In the genomic region with DNA sequence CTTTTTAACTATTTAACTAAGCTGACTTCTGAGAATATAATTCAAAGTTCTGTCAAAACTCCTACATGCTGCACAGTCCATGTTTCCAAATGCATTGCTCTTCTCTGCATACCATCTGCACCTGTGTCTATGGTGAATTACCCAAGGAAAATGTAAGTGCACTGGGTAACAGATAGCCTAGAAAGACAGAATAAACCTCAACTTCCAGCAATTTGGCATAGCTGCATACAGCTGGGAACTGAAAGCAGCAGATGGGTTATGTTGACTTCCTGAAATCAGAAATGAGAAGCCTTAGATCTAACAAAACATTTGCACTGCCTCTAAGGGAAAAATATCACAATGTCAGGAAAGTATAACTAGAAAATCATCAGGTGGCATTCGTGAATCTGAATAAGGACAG, we compare ENCODE assay signal across 17 mouse cellular contexts.
"Had no signal": no experiment of that assay in that cellular context is flagged by ENCODE, and none has a peak within 500 bp of the region (broad histone marks: within the 10 kb centered on the region; RNA-seq: fewer than 3 reads in every experiment).

No protein-coding gene starts in this region.

- DNase-seq: gastrocnemius, adult 2 months; gastrocnemius, postnatal 10 days; gastrocnemius, postnatal 25 days; heart, adult 18-20 months; heart, postnatal 10 days; heart, postnatal 4 days; kidney, adult 18-20 months; kidney, adult 8-10 months; kidney, postnatal 10 days; kidney, postnatal 25 days; kidney, postnatal 4 days; left cerebral cortex, postnatal 4 days had no signal

- ATAC-seq: hindbrain, embryonic 16.5 days; inflammation-experienced regulatory T-cells, adult 6 months; intestine, embryonic 15.5 days; intestine, postnatal 0 days; liver, embryonic 12.5 days had no signal
